Mouse (Mus musculus) CH12F3 (cell line): ENCODE data around the gene Gm9821.

ENCODE experiments used
- in situ Hi-C: fragments of 300-500 bp; cut with MboI; formaldehyde crosslinking; loops from 2 replicates; pipeline ENCODE4 v1.14.3; 2020; ENCODE audit warnings: low sequenced_read_pairs

Gene Gm9821

DNA sequence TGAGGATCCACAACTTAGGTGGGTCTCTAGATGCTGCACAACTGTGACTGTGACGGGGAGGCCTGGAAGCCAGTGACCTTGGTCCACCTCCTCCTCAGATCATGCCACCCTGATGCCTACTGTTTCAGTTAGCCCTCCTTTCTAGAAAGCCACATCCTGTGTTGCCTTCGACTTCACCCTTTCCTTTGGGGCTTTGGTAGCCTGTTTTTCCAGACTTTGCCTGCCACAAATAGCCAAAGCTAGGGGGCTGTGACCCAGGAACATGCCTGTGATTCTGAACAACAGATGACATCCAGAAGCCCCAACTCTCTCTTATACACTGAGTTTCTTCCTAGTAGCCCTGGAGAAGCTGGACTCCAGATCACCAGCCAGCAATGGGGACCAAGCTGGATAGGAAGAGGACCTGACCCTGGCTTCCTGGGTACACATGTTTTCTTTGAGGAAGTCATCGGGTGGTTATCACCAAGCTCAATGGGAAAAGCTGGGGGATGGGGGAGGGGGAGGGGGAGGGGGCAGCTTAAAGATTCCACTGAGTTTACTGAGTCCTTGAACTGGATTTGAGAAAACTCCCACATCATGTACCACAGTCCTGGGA lies 19.2 kb downstream of the Gm9821 start:
- in situ Hi-C loops: no loop called here

DNA sequence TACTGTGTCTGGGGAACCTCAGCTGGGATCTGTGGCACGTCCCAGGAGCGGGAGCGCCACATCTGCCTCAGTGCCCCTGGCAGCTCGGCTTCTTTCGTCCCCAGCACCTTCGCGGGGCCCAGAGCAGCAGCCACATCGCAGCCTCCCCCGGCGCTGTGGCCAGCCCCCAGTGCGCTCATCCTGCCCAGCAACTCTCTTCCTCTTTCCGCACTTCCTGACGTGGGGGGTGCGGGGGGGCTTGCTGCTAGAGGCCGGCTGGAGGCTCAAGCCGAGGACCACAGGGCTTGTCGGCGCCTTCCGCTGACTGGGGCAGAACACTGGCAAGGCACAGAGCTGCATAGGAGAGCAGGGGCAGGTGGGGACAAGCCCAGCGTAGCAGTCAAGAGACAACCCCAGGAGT lies 19.9 kb downstream of the Gm9821 start:
- in situ Hi-C loops: no loop called here

DNA sequence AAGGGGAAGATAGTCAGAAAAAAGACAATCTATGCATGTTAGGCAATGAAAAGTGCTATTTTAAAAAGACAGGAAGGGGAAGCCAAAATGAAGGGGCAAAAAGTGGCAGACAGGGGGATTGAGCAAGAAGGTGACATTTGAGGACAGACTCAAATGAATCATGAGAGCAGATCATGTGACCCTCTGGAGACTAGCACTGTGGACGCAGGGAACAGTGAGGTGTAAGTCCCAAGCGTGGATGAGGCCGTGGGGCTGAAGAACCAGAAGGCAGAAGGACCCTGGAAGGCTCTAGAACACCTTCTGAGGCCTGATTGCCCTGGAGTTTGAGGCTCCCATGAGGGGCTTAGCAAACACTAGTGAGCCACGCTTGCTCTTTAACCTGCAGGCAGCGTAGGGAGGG lies 20.9 kb downstream of the Gm9821 start:
- in situ Hi-C loops: no loop called here

DNA sequence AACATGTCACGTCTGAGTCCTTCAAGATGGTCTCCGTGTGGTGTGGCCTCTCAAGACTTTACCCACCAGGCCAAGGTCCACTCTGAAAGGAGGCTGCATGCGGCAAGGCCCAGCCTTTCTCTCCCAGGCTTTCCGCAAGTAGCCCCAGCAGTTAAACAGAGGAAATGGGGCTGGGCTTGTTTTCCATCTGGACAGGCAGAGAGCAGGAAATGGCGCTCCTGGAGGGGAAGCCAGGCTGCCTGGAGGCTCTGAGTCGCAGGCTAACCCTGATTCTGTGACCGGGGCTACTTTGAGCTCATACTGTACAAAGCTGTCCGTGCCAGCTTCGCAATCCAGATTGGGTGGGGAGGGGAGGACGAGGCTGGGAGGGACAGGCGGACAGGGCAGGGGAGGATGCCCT lies 22.5 kb downstream of the Gm9821 start:
- in situ Hi-C loops: no loop called here

DNA sequence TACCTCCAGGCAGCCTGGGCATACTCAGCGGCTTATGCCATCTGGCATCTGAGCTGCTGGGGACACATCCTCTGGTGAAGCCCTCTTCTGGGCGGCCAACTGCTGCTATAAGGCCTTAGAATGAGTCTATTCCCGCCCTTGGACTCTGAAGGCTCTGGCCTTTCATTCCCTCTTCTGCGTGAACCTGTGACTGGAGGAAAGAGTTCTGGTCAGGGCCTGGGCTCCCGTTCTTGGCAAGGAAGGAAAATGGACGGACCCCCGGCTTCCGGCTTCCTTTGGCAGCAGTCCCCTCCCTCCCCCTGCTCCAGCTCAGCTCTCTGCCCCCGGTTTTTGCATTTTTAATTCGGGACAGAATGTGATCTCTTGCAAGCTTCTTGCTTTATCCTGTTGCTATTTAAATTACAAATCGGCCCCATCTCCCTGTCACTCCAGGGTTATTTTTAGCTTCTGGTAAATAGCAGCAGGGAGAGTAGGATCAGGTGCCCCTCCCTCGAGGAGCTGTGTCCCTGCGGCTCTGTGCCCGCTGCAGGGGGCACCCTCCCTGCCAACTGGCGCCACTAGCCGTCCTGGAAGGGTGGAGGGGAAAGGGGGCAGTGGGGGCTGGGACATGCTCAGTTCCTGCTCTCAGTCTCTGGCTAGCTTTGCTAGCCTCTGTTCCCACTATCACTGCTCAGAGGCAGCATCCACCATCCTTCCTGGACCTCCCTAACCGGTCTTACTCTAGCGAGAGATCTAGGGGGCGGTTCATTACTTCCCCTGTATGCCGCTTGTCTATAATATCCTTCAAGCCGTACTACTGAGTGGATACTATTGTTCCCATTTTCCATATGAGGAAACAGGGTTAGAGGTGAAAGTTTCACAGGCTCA lies 26.0 kb downstream of the Gm9821 start:
- in situ Hi-C loops: no loop called here

DNA sequence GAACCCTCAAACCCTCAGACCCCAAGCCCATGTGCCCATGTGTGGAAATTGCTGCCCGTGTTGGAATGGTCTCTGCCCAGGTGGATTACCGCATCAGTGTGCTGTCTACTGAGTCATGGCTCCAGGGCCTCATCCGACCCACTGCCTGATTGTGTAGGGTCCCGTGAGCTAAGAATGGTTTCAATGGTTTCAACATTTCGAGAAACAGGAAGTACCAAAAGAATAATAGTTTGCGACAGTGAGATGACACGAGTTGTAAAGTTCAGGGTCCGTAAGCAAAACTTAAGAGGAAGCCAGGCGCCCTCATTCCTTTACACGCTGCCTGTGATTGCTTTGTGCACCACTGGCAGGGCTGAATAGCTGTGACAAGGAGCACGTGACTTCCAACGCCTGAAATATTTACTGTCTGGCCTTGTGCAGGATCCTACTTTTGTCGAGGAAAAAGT lies 26.6 kb downstream of the Gm9821 start:
- in situ Hi-C loops: no loop called here

DNA sequence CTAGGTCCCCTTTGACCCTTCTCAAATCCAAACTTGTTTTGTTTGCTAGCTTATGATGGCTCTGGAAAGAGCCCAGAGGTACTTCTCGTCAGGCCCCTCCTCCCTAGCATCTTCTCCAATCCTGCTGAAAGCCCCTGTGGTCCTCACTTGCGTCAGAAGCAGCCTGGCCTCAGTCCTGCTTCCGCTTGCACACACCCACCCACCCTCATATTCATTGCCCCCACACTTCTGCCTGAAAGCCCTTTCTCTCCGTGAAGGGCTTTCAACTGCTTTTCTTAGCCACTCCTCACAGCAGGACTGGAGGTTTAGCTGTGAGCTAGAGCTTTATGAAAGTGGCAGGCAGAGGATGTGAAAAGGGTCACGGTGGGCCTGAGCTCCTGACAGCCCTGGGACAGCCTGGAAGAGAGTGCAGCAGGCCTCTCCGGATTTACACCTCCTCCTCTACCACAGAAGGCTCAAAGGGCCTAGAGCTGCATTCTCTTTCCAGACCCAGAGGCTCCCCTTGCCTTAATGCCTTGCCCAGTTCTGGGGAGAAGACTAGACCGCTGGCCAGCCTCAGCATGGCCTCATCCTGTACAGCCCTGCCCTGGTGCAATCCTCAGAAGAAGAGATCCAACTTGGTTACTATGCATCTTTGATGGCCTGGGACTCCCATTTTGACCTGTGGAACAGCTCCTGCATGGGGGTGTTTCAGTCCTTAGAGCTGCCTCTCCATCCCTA lies 28.1 kb downstream of the Gm9821 start:
- in situ Hi-C loops: no loop called here

DNA sequence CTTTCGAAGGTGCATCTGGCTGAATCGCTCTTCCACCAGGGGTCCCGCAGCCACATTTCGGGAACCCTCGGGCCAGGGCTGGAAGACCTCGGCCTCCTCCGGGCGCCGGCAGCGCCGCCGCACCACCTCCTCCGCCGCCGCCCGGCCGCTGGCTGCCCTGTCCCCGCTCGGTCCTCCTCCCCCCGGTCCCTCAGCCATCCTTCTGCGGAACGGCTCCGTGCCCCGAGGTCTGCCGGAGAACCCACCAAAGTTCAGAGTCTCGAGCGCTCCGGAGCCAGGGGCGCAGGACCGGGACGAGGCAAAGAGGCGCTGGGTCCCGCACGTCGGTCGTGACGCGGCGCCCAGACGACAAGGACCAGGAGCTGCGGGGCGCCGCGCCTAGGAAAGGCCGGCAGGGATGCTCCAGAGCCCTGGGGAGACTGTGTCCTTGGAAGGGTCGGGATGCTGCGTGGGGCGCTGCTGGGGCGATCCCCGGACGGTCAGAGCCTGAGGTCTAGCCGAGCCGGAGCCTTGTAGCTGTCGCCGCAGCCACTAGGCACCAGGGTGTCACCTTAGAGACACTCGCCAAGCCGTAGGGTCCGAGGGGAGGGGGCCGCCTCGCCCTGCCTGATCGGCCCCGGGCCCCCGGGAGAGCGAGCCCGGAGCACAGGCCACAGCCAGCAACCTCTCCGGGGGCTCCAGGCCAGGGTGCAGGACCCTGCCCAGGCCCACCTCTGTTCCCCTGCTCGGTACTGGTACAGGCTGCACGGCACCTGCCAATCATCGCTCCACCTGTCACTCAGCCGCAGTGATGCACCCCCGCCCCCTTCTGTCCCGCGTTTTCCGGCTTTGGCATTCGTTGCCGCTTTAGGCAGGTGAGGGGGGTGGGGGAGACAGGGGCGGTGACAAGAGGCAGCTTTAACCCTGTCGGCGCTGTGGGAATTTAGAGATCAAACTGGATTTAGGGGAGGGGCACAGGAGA lies 30.4 kb downstream of the Gm9821 start, which contains the start of gene Dgkz:
Gene Dgkz (minus strand): TSS at position 284 of the 961 bp plus-strand sequence.
- in situ Hi-C loops: no loop called here

DNA sequence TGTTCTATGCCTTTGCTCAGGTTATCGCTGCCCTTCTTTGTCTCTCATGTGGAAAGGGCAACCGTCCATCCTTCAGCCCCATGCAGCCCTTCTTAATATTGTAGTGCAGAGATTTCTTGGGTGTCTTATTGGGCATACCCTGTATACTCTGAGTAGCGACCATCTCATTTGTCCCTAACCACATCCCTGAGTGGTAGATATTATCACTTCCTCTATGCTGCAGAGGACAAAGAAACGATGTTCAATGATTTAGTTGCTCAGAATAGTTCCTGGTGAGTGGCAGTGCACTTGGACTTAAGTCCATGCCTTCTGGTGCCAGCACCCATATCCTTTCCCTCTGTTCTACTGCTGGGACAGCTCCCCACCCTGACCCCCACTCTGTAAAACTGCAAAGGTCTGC lies 32.5 kb downstream of the Gm9821 start:
- in situ Hi-C loops: no loop called here

DNA sequence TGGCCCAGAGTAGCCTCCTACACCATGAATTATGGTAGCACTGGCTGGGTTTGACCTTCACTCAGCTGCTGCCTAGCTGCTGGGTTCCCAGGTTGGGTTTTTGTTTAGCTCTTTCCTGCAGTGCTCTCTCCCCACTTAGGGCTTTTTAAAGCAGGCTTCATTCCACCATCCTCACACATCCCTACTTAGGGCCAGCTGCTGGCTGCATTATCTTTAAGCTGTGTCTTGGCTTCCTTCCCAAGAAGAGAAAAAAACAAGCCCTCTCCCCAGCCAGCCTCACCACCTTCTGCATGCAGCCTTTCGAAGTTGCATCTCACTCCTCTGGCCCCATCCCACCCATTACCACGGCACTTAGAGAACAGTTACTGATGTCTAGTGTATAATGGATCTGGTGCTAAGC lies 33.0 kb downstream of the Gm9821 start:
- in situ Hi-C loops: no loop called here

DNA sequence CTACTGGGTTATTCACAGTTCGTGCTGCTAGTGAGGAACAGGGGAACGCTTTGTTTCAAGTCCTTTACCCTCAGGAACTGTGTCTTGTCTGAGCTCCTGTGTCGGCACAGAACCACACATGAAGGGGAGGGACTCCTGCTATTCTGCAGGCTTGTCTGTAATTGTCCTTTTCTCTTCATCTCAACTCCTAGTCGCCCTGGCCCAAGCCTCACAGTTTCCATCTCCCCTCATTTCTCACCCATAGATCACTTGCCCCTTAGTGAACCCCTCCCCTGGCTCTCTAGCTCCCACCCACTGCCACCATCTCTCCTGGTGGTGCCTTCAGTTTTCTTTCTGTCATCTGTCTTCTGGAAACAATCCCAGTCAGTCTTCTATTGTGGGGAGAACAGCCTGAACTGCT lies 34.7 kb downstream of the Gm9821 start:
- in situ Hi-C loops: no loop called here

DNA sequence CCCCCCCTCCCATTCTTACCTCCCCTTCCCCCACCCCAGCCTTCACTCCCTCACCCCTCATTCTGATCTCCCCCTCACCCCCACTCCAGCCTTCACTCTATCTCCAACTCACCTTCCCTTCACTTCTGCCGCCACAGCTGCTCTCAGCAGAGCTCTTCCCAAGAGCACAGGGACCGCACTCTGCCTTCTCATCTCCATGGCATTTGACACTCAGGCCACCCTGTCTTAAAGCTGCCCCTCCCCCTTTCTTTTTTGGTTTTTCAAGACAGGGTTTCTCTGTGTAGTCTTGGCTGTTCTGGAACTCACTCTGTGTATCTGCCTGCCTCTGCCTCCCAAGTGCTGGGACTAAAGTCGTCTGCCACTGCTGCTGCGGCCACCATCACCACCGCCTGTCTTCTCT lies 35.3 kb downstream of the Gm9821 start:
- in situ Hi-C loops: no loop called here

DNA sequence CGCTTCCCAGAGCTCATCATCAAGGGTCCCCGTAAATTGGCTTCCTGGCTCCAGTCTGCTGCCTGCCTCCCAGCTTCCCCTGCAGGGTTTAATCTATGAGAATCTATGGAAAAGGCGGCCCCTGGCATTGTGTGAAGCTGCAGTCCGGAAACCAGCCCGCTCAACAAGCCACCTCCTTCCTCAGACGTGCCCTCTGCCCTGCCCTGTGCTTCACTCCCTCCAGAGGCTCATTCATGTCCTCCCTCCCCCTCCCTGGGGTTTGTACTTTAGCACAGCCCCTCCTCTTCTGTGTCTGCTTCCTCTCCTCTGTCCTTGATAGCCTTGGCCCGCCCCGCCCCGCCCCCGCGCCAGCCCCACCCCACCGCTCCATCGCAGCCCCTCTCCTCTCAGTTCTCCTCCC lies 38.9 kb downstream of the Gm9821 start:
- in situ Hi-C loops: no loop called here

DNA sequence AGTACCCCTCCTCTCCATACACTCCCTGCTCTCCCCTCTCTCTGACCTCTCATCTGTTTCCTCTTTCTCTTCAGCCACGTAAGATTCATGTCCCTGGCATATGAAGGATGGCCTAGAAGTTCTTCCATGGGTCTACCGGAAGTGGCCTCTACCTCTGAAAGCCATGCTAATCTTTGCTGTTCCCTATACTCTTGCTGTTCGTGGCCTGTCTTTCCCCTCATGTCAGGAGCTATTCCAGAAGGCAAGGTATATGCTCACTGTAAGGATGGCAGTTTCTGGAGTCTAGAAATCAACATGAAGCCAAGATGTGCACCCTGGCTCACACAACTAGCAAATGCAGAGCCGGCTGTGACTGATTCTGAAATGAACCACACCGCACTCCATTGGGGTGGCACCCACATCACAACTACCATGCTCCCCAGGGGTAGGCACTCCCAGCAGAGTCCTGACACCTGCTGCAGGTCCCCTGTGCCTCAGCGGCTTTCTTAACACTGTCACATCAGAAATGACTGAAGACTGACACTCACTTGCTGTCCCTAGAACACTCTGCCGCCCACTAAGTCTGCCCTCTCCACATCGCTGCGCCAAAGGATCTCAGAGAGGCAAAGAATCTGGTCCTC lies 39.5 kb downstream of the Gm9821 start:
- in situ Hi-C loops: no loop called here

DNA sequence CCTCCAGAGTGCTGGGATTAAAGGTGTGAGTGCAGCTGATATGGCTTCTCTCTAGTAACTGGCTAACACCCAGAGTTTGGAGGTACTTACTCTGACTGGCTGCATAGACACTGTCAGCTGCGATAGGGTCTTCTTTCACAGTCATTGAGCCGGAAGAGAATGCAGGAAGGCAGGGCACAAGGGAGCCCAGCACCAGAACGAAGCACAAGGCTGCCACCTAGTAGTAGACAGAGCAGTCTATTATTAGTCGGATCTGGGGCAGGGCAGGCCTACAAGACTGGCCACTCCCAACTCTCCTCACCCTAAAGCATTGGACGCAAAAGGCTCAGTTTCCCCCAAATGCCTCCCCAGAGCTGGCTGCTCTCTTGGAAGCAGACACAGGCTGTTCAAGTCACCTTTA lies 40.6 kb downstream of the Gm9821 start:
- in situ Hi-C loops: no loop called here

DNA sequence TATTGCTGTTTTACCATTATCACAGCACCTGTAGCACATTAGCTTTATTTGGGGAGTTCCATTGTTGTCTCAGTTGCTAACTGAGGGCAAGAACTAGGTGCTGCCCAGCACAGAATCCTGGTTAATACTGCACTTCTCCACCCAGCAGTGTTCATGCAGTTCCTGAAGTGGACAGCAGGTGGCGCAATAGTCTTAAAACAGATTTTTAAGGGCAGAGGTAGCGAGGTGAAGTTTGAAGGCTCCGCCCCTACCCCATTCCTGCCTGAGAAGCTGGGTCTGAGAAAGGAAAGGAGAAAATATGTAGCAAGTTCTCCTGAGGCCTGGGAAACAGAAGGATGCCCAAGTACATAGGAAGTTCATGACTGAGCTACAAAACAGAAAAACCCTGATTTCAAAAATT lies 42.0 kb downstream of the Gm9821 start:
- in situ Hi-C loops: no loop called here

DNA sequence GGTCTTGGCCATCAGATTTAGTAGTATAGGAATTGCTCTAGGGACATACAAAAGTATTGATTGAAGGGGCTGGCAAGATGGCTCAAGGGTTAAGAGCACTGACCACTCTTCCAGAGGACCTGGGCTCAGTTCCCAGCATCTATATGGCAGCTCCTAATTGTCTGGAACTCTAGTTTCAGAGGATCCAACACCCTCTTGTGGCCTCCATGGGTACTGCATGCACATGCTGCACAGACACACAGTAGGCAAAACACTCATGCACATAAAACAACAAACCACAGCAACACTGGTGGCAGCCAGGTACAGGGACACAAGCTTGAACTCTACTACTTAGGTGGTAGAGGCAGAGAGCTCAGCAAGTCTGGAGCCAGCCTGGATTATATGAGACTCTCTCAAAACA lies 44.2 kb downstream of the Gm9821 start:
- in situ Hi-C loops: loop anchor here (10.0 kb wide), 1 partner anchor 65 kb away; no protein-coding TSS in a partner anchor

DNA sequence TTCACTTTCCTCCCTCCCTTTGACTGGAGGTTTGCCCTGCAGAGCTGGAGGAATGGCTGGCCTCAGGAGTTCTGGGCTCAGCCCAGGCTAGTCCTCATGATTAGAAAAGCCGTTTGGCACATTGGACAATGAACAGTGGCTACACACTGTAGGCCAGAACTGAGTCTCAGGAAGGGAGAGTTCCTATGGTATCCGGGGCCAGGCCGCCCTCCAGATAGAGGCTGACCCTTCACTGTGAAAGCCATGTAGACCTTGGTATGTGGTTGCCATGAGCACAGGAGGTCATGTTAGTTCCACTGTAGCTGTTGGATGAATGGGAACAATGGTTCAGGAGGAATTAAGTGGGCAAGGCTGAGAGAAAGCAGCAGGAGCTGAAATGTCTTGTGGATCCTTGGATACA lies 47.9 kb downstream of the Gm9821 start:
- in situ Hi-C loops: loop anchor here (10.0 kb wide), 1 partner anchor 61 kb away; no protein-coding TSS in a partner anchor

DNA sequence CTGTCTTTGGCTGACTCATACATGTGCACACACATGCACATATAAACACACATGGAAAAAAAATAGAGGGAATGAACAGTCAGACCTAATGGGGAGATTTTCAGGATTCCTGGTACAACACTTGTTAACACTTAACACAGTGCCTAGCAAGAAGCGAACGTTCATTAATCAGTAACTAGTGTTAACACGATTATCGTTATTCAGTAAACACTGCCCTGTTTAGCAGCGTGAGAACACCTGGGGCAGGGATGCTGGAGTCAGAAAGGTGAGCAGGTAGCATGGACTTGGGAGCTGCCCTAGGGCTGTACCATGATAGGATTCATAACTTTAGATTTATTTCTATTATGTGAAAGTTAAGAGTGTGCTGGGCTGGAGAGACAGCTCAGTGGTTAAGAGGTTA lies 50.5 kb downstream of the Gm9821 start:
- in situ Hi-C loops: loop anchor here (10.0 kb wide), 1 partner anchor 59 kb away; no protein-coding TSS in a partner anchor
